Mouse (Mus musculus) Patski (cell line): ENCODE measurements around the gene Gm28576. TPM values are rescaled to one million over a fixed set of nuclear protein-coding genes. Genes with fewer than 3 reads are reported as not detected.
"Not testable (repeated sequence)": the region's sequence is repeated elsewhere in the genome, so short reads cannot be mapped to it uniquely, and the experiment has no call there.

Experiments
- ATAC-seq: fragments of 100-300 bp; one replicate; pipeline ENCODE4 v1.8.0; 2021
- CTCF ChIA-PET: fragments of 350-600 bp; sonication (Branson Sonifier 250); formaldehyde crosslinking; loops from one replicate; lab custom pipeline; 2022; ENCODE audit warnings: inconsistent platforms; lab: Charles Lee
- POLR2A ChIA-PET: fragments of 350-600 bp; sonication (Branson Sonifier 250); formaldehyde crosslinking; loops from one replicate; lab custom pipeline; 2022; ENCODE audit warnings: antibody characterized with exemption, inconsistent platforms; lab: Charles Lee
- DNase-seq: peaks from one replicate; pipeline ENCODE4 v3.0.0-alpha.2; 2011; ENCODE audit warnings: low read depth, low spot score
- H3K27me3 ChIP-seq: fragments of 371-371 bp; one replicate; pipeline ENCODE4 v1.5.1; 2021
- in situ Hi-C: fragments of 300-500 bp; cut with MboI; formaldehyde crosslinking; loops from 3 replicates; pipeline ENCODE4 v1.11.1; 2018; ENCODE audit warnings: low pct_unique_long_range_greater_than_20kb, mixed read lengths
- polyA plus RNA-seq: library from polyadenylated mRNA; unstranded; gene quantifications from one replicate; pipeline ENCODE4 v1.2.3, GENCODE M21; 2021

The Gm28576 gene
- polyA plus RNA-seq = not detected

- POLR2A ChIA-PET, in situ Hi-C loops, ATAC-seq: not testable (repeated sequence)
Measured at GRCm38 (mm10) chrY:7722641-7723040, at the start of gene Gm28576. Gm28576 (plus strand) TSS chrY:7722941.

More at GRCm38 (mm10) chrY:7722641-7723040, at the start of gene Gm28576:
- H3K27me3 ChIP-seq, DNase-seq, CTCF ChIA-PET: not testable (repeated sequence)

Other genes with a start within 250 kb of the Gm28576 start
- gene Gm20826, start 84.5 kb upstream of the Gm28576 start, polyA plus RNA-seq = 0.01 TPM